Mouse (Mus musculus) cerebellum, adult 2 months (tissue): ENCODE measurements at regions not wholly inside any gene's neighbourhood (a gene's known extent, or its start where the extent isn't known, plus 50 kb on each side); places are given as distances from the start of the nearest gene placed in this dataset.

ENCODE experiments used
- CTCF ChIP-seq: fragments of 200-500 bp; IDR thresholded peaks from 2 replicates; pipeline ENCODE4 v1.5.1; 2011; ENCODE audit warnings: low read depth, mild to moderate bottlenecking, control low read depth, low read length, moderate library complexity, borderline replicate concordance; ENCODE audit not compliant: insufficient read depth
- POLR2A ChIP-seq: fragments of 200-500 bp; IDR thresholded peaks from 2 replicates; pipeline ENCODE4 v1.6.1; 2011; ENCODE audit warnings: low read length, control low read depth, borderline replicate concordance; ENCODE audit not compliant: insufficient read depth

DNA sequence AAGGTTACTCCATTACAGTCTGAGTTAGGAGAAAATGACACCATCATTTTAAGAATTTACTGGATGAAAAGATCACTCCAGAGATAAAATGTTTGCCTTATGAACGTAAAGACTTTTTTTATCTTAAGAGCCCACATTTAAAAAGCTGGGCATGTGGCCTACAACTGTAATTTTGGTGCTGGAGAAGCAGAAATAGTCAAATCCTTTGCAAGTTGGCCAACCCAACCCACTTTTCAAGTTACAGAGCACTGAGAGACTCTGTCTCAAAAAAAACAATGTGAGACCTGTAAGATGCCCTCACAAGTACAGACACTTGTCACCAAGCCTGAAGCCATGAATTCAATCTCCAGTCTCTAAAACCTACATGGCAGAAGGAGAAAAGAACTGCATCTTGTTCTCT is 305.6 kb upstream of the Cited2 start:
- no peak for TF ChIP-seq POLR2A
- TF ChIP-seq CTCF = no peak
